Mouse (Mus musculus) frontal cortex, adult (tissue): Measurements from ENCODE around the gene 2900026A02Rik.
A peak's percentile ranks its signal among the peaks of the same experiment; 100 is the strongest.
"Not testable (repeated sequence)": the region's sequence is repeated elsewhere in the genome, so short reads cannot be mapped to it uniquely, and the experiment has no call there.

Experiments used
- ATAC-seq: cut with Nextera tagmentation; 2 replicates; pipeline ENCODE4 v1.9.2; 2017; ENCODE audit warnings: mild to moderate bottlenecking, moderate library complexity, mixed read lengths; ENCODE audit not compliant: low TSS enrichment

2900026A02Rik gene

GRCm38 (mm10) chr5:113122326-113123054, 98.5 kb downstream of the 2900026A02Rik start:
- no peak for ATAC-seq

GRCm38 (mm10) chr5:113121591-113121875, 99.5 kb downstream of the 2900026A02Rik start:
- ATAC-seq = no peak

- no peak for ATAC-seq
These were observed 100.1 kb downstream of the 2900026A02Rik start for GRCm38 (mm10) chr5:113120741-113121590.

- peak; percentile 86 for ATAC-seq
These were observed 101.1 kb downstream of the 2900026A02Rik start for GRCm38 (mm10) chr5:113119861-113120465.

- ATAC-seq = no peak
These were observed 101.7 kb downstream of the 2900026A02Rik start for GRCm38 (mm10) chr5:113119291-113119690.

- no peak for ATAC-seq
These were observed 102.3 kb downstream of the 2900026A02Rik start for GRCm38 (mm10) chr5:113118695-113119094.

DNA sequence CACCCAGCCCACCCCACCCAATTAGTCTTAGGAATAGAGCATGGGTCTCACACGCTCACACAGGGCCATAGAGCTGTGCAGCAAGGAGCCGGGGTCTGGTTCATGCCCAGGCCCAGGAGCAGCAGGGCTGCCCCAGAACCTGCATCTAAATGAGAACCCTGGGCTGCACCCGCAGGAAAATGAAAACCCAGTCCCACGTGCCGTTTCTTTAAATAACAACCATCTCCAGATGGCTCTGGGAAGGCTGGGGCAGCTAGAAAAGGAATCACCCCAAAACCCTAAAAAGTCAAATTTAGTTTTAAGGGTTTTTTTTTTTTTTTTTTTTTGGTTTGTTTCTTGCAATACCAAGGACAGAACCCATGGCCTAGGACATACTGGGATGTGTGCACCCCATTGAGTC, 103.7 kb downstream of the 2900026A02Rik start:
- ATAC-seq = no peak

GRCm38 (mm10) chr5:113115896-113116295, 105.1 kb downstream of the 2900026A02Rik start:
- peak; percentile 14; the same call in 1 of the 2 replicates for ATAC-seq

DNA sequence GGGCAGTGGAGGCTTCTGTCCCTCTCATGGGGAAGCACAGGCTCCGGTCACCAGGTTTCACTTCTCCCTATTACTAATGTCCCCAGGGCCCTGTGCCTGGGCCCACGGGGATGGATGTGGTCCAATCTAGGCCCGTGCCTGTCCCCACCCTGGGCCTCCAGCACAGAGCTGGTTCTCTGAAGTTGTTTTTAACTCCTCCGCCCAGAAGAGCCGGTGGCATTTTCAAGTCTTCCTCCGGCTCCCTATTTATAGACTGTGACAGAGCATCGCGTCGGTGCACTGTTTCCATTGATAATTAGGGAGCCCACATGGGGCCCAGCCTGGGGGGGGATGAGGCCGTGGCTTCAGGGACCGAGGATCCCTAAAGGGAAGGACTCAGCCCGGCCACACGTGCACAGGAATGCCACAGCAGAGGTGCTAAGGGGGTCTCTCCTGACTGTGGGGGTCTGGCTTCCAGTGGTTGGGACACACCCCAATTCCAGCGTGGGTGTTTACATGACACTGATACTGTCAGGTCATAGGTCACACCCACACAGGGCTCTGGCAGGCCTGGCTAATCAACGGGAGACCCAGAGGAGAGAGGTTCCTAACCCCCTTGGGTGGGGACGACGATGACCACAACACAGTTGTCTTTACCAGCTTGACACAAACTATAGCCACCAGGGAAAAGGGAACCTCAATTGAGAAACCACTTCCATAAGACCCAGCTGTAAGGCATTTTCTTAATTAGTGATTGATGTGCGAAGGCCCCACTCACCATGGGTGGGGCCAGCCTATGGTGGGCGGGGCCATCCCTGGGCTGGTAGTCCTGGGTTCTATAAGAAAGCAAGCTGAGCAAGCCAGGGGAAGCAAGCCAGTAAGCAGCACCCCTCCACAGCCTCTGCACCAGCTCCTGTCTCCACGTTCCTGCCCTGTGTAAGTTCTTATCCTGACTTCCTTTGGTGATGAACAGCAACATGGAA, 106.5 kb downstream of the 2900026A02Rik start:
- ATAC-seq = peak; percentile 70

- no peak for ATAC-seq
These were observed 107.9 kb downstream of the 2900026A02Rik start for GRCm38 (mm10) chr5:113113120-113113519.

DNA sequence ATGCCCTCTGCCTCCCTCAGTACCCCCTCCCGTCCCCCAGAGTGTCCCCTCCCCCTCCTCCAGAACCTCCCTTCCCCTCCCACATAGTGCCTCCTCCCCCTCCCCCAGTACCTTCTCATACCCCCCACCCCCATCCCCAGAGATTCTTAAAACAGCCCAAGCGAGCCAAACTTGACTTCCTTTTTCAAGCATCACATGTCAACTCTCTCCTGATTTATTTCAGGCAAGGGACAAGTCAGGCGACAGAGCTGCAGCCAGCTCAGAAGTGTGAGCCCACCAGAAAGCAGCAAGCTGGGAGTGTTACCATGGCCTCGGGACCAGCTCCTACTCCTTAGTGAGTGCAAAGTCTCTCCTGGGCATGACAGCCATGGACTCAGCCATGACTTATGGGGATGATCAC, 109.7 kb downstream of the 2900026A02Rik start:
- no peak for ATAC-seq

DNA sequence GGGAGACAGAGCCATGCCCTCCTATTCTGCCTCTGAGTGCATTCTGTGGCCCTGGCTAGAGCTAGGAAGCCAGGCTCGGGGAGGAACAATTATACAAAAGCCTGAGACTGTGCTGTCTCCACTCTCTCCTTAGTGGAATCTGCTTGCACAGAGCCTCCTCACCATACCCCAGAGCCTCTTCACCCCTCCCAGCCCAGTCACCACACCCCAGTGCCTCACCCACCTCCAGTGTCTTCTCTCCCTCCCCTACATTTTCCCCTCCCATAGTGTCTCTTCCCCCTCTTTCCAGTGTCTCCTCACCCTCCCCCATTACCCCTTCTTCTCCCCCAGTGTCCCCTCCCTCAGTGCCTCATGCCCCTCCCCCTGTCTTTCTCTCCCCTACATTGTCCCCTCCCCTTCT, 110.1 kb downstream of the 2900026A02Rik start:
- no peak for ATAC-seq

GRCm38 (mm10) chr5:113109651-113110050, 111.4 kb downstream of the 2900026A02Rik start:
- ATAC-seq = not testable (repeated sequence)

DNA sequence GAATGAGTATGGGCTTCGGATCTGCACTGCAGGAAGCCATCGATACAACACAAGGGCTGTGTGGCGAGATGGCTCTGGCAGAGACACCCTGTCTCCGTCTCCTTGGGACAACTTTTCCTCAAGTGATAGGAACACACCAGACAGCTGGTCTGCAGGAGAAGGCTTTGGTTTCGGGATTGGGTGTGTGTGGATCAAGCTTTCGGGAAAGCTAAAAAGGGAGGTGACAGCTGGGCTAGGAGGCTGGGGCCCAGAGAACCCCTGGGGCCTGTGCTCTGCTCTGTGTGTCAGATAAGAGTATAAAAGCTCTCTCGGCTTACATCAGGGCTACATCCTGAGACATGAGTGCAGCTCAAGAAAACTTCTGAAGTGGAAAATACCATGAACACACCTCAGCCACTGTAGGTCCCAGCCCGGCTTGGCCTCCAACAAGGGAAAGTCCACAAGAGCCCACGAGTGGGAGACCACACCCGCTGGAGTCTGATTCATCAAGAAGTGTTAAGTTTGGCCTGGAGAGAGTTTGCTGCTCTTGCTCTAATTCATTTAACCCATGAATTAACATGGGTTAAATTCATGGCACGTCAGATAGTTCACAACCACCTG, 112.8 kb downstream of the 2900026A02Rik start:
- ATAC-seq = peak; percentile 38

- no peak for ATAC-seq
These were observed 113.3 kb downstream of the 2900026A02Rik start for GRCm38 (mm10) chr5:113107709-113108108.

GRCm38 (mm10) chr5:113106594-113106993, 114.4 kb downstream of the 2900026A02Rik start:
- ATAC-seq = no peak

DNA sequence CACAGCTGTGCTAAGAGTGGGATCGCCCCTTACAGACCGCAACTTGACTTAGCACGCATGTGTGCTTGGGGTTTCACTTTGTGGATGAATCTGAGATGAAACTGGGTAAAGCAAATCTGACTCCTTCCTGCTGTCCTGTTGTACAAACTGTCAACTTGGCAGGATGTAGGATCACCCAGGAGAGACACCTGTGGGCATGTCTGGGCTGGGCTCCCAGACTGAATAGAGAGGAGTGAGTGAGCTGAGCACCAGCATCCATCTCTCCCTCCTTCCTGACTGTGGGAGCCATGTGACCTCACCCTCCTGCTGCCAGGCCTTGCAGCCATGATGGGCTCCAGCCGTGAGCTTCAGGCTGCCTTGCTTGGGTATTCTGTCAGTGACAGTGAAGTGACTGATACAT, 115.6 kb downstream of the 2900026A02Rik start:
- ATAC-seq = no peak

DNA sequence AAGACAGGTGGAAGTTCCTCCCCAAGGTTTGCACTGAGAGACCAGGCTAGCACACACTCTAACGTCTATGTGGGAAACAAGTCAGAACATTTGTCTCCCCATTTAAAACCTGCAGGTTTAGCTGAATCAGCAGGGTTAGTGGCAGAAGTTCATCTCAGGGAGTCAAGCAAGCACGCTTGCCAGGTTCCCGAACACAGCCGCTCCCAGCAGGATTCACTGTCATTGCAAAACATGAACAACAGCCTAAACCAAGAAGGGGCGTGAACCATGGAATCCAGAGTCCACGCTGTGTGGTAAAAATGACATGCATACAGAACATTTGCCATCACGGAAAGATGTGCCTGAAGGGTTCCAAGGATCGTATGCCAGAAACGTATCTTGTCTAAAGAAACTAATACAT, 116.0 kb downstream of the 2900026A02Rik start:
- no peak for ATAC-seq

- ATAC-seq = no peak
These were observed 118.6 kb downstream of the 2900026A02Rik start for GRCm38 (mm10) chr5:113102455-113102854.

- peak; percentile 50 for ATAC-seq
These were observed 119.6 kb downstream of the 2900026A02Rik start for GRCm38 (mm10) chr5:113101457-113101856.

DNA sequence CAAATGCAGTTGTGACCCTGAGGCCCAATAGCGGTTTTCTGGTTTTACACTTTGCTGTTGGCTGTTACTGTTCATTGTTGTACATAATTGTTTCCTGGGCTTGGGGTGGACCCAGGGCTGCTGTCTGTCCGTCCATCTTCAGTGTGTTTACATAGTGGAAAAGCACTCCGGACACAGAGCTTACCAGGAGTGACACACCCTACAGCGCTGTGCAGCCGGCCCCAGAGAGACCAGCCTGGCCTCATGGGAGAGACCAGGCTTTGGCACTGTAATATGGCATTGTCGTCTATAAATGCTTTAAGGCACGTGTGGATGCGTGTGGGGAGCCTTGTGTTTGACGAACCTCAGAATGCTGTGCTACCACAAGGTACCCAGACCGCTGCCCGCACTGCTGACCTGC, 120.6 kb downstream of the 2900026A02Rik start:
- no peak for ATAC-seq
